Mouse (Mus musculus): ENCODE results near the gene Spns3.

Spns3 gene

GRCm38 (mm10) chr11:72458502-72458901 lies 91.8 kb downstream of the Spns3 start:
- no peak for DNase-seq (ENCODE audit: extremely low read depth, insufficient read length, low spot score)

GRCm38 (mm10) chr11:72457995-72458496 lies 92.3 kb downstream of the Spns3 start:
- no peak for DNase-seq (ENCODE audit: extremely low read depth, insufficient read length, low spot score)

GRCm38 (mm10) chr11:72455694-72456093 lies 94.6 kb downstream of the Spns3 start:
- no peak for DNase-seq (ENCODE audit: extremely low read depth, insufficient read length, low spot score)

GRCm38 (mm10) chr11:72453105-72453953 lies 97.0 kb downstream of the Spns3 start:
- DNase-seq (ENCODE audit: extremely low read depth, insufficient read length, low spot score) = no peak

- no peak for DNase-seq (ENCODE audit: extremely low read depth, insufficient read length, low spot score)
These were observed 98.1 kb downstream of the Spns3 start for GRCm38 (mm10) chr11:72452140-72452665.

- DNase-seq (ENCODE audit: extremely low read depth, insufficient read length, low spot score) = no peak
These were observed 102.8 kb downstream of the Spns3 start for GRCm38 (mm10) chr11:72447475-72447874.

GRCm38 (mm10) chr11:72446311-72447105 lies 103.8 kb downstream of the Spns3 start:
- no peak for DNase-seq (ENCODE audit: extremely low read depth, insufficient read length, low spot score)

Data from 3134 (cell line).